Mouse (Mus musculus) spleen, adult 10 weeks (tissue): ENCODE measurements around the gene Rhox2h. TPM values are rescaled to one million over a fixed set of nuclear protein-coding genes. Genes with fewer than 3 reads are reported as not detected.

ENCODE experiments used
- polyA plus RNA-seq: library from polyadenylated mRNA; stranded (reverse); fragments of 350-450 nt; fragmentation: Illumina TruSeq; extraction: RNeasy Lipid Tissue Mini Kit (QIAGEN cat#74804); gene quantifications from one replicate; pipeline ENCODE4 v1.2.3, GENCODE M21; 2015; ENCODE audit warnings: low replicate concordance; ENCODE audit not compliant: insufficient read depth

The Rhox2h gene
- polyA plus RNA-seq = not detected

DNA sequence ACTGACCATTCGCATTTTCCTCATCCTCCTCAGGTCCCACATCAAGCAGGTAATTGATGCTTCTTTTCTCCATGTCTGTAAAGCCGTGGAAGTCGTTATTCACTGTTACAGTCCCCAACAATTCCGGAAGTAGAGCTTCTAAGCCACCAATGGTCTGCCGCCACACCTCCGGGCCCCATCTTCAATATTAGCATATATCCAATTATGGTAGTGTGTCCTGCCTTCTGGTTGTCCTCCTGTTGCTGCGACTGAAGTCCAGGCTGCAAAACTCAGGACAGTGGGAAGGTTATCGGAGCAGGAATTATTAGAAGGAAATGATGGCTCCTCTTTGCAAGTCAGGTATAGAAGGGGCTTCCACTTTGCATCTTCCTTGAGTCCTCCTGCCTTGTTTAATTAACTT is at the start of gene Rhox2h:
TSS of gene Rhox2h (minus strand) at position 101 of the 400 bp plus-strand sequence.

DNA sequence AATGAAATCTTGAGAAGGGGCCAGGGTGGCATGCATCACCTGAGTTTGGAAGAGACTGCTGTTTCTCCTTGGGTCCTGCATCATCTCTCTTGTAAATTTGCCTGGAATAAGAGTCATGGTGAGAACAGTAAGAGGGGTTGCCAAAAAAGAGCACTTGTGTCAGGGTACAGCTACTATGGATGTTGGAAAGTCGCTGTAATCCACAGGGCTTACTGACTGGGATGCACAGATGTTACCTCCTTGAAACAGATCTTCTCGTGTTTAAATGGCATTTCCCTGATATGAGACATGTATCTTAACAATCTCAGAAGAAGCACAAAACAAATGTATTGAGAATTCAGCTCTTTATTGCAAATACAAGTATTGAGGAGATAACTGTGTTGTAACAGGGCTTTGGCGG is 4.4 kb downstream of the Rhox2h start, which contains the start of gene Rhox3h:
TSS of gene Rhox3h (minus strand) at position 101 of the 400 bp plus-strand sequence.

GRCm38 (mm10) chrX:37651227-37651626 is 21.9 kb downstream of the Rhox2h start, which contains the start of gene Rhox4g:
Rhox4g (minus strand) TSS chrX:37651327.

GRCm38 (mm10) chrX:37643370-37643769 is 29.7 kb downstream of the Rhox2h start, which contains the start of gene Rhox2g:
Rhox2g (minus strand) TSS chrX:37643470.

DNA sequence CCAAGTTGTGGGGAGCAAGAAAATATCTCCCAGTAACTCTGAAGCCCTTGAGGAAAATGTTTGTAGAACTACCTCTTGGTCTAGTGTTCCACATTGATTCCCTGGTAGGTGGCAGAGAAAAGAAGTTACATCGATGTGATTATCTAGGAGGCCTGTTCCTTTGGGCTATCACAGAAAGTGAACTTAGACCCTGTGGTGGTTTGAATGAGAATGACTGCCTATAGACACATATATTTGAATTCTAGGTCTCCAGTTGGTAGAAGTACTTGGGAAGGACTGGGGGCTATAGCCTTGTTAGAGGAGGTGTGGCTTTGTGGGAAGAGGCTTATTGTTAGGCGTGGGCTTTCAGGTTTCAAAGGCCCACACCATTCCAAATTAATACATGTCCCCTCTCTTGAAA is 44.6 kb downstream of the Rhox2h start, which contains the start of gene Rhox3g:
TSS of gene Rhox3g (minus strand) at position 101 of the 400 bp plus-strand sequence.

Other genes starting within 250 kb of the Rhox2h start
- gene Rhox4b, start 240.8 kb downstream of the Rhox2h start, polyA plus RNA-seq = not detected
- not detected for gene Rhox2c, start 219.6 kb downstream of the Rhox2h start, polyA plus RNA-seq
- not detected for gene Rhox3c, start 214.7 kb downstream of the Rhox2h start, polyA plus RNA-seq
- gene Rhox4c, start 192.9 kb downstream of the Rhox2h start, polyA plus RNA-seq = not detected
- gene Rhox2d, start 179.8 kb downstream of the Rhox2h start, polyA plus RNA-seq = not detected
- gene Rhox4d, start 158.9 kb downstream of the Rhox2h start, polyA plus RNA-seq = not detected
- not detected for gene Rhox2e, start 142.8 kb downstream of the Rhox2h start, polyA plus RNA-seq
- not detected for gene Rhox3e, start 131.3 kb downstream of the Rhox2h start, polyA plus RNA-seq
- gene Rhox4e, start 115.9 kb downstream of the Rhox2h start, polyA plus RNA-seq = not detected
- not detected for gene Rhox2f, start 101.9 kb downstream of the Rhox2h start, polyA plus RNA-seq
- gene Rhox3f, start 92.3 kb downstream of the Rhox2h start, polyA plus RNA-seq = not detected
- not detected for gene Rhox4f, start 65.6 kb downstream of the Rhox2h start, polyA plus RNA-seq
- gene Rhox3g, start 44.7 kb downstream of the Rhox2h start, polyA plus RNA-seq = not detected
- not detected for gene Rhox2g, start 29.8 kb downstream of the Rhox2h start, polyA plus RNA-seq
- not detected for gene Rhox4g, start 21.9 kb downstream of the Rhox2h start, polyA plus RNA-seq
- gene Rhox3h, start 4.5 kb downstream of the Rhox2h start, polyA plus RNA-seq = not detected
- gene Rhox5, start 131.6 kb upstream of the Rhox2h start, polyA plus RNA-seq = not detected
- gene Rhox6, start 153.6 kb upstream of the Rhox2h start, polyA plus RNA-seq = not detected
- gene Rhox7a, start 158.4 kb upstream of the Rhox2h start, polyA plus RNA-seq = not detected
- not detected for gene Rhox8, start 205.7 kb upstream of the Rhox2h start, polyA plus RNA-seq
- not detected for gene Rhox7b, start 224.0 kb upstream of the Rhox2h start, polyA plus RNA-seq
- not detected for gene Rhox9, start 228.5 kb upstream of the Rhox2h start, polyA plus RNA-seq